ENCODE assay signal across 11 mouse cellular contexts in the genomic region with DNA sequence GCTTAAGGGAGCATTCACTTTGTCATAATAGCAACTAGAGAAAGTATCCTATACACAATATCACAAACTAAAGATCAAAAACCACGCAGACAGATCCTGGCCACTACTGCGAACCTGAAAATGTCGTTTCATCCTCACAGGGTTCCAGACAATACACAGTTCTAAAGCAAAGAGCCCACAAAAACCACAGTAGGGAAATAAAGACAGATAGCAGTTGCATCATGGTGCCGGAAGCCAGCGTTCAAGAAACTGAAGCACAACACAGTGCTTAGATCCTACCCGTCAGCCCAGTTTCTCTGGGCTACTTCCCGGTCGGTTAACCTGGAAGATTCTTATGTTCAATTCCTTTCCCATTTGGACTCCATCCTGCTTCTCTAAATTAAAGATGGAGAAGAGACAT.
DNase-seq lines count a peak whose midpoint lies in the region; ATAC-seq and TF ChIP-seq lines count a peak whose summit lies in the region.
"Had no signal": no experiment of that assay in that cellular context is flagged by ENCODE, and none has a peak within 500 bp of the region (broad histone marks: within the 10 kb centered on the region; RNA-seq: fewer than 3 reads in every experiment).

No protein-coding gene starts in this region.

- no peaks in the 10 kb centered on the region for H3K27me3 ChIP-seq in CH12.LX (replicated peaks)
- H3K27me3 ChIP-seq in megakaryocyte, embryonic 14.5 days (replicated peaks), result peaks cover 14% of the 10 kb centered on the region
- no peaks in the 10 kb centered on the region for H3K27me3 ChIP-seq in heart, embryonic 10.5 days (ENCODE audit: insufficient read depth, poor library complexity, severe bottlenecking)
- no peaks in the 10 kb centered on the region for H3K27me3 ChIP-seq in kidney, adult 2 months (replicated peaks; ENCODE audit: control insufficient read depth, insufficient read depth, low read length)

- no peaks in the 10 kb centered on the region for H3K9me3 ChIP-seq in CH12.LX (replicated peaks; ENCODE audit: low read length)
- H3K9me3 ChIP-seq in megakaryocyte, embryonic 14.5 days, result no peaks in the 10 kb centered on the region
- no peaks in the 10 kb centered on the region for H3K9me3 ChIP-seq in heart, embryonic 10.5 days
- H3K9me3 ChIP-seq: midbrain, embryonic 10.5 days had no signal

- H3K9ac ChIP-seq in CH12.LX (ENCODE audit: insufficient read depth, low read depth), result no peak overlapping the region

- peak; percentile 37 for DNase-seq in CH12.LX (ENCODE audit: extremely low read depth)
- peak; percentile 42 for DNase-seq in thymus, postnatal 25 days
- DNase-seq in heart, embryonic 10.5 days (ENCODE audit: low spot score), result no peak
- DNase-seq in cerebellum, adult 9-11 months, result no peak
- no peak for DNase-seq in kidney, adult 2 months
- DNase-seq: heart, adult 2 months; layer of hippocampus, postnatal 36 days had no signal

- H3K36me3 ChIP-seq in CH12.LX (replicated peaks in 1 of 2; ENCODE audit: control insufficient read depth in 1 of 2, insufficient read depth in 1 of 2, low read length in 1 of 2), result no peaks in the 10 kb centered on the region
- H3K36me3 ChIP-seq in megakaryocyte, embryonic 14.5 days (replicated peaks; ENCODE audit: low read length), result no peaks in the 10 kb centered on the region
- no peaks in the 10 kb centered on the region for H3K36me3 ChIP-seq in heart, embryonic 10.5 days
- H3K36me3 ChIP-seq in kidney, adult 2 months (ENCODE audit: control insufficient read depth, insufficient read depth, low read length), result no peaks in the 10 kb centered on the region
- H3K36me3 ChIP-seq: midbrain, embryonic 10.5 days had no signal

- H3K4me2 ChIP-seq in CH12.LX (ENCODE audit: insufficient read depth, low read depth, poor library complexity, severe bottlenecking), result peak overlapping the region; percentile 4

- H3K27ac ChIP-seq in CH12.LX (ENCODE audit: insufficient read depth, low read depth), result no peak overlapping the region
- no peak overlapping the region for H3K27ac ChIP-seq in heart, embryonic 10.5 days
- no peak overlapping the region for H3K27ac ChIP-seq in kidney, adult 2 months (ENCODE audit: insufficient read depth, low read depth, low read length)
- H3K27ac ChIP-seq: heart, adult 2 months; midbrain, embryonic 10.5 days had no signal

- peak; percentile 90 for ATAC-seq in granulocyte monocyte progenitor cell, adult 5-6 weeks (replicated peaks; ENCODE audit: poor library complexity, severe bottlenecking)

- H3K79me2 ChIP-seq in CH12.LX (replicated peaks; ENCODE audit: control insufficient read depth, extremely low read depth, insufficient read depth, poor library complexity, severe bottlenecking), result no peaks in the 10 kb centered on the region

- no peak for TF ChIP-seq POLR2A in CH12.LX (IDR thresholded peaks at IDR 0.05; ENCODE audit: low read depth, low read length)
- TF ChIP-seq POLR2A in kidney, adult 2 months (IDR thresholded peaks at IDR 0.05; ENCODE audit: low read depth, low read length), result no peak

- TF ChIP-seq EP300 in CH12.LX (IDR thresholded peaks at IDR 0.05; ENCODE audit: low read length), result no peak

- no peak overlapping the region for H3K4me3 ChIP-seq in CH12.LX (replicated peaks in 1 of 3; ENCODE audit: low read depth in 2 of 3, low read length in 2 of 3, poor library complexity in 1 of 3)
- peak overlapping the region; percentile 74 for H3K4me3 ChIP-seq in megakaryocyte, embryonic 14.5 days (replicated peaks)
- no peak overlapping the region for H3K4me3 ChIP-seq in heart, embryonic 10.5 days
- no peak overlapping the region for H3K4me3 ChIP-seq in kidney, adult 2 months (ENCODE audit: insufficient read depth, low read depth, low read length)
- H3K4me3 ChIP-seq: erythroblast, embryonic 14.5 days; heart, adult 2 months; midbrain, embryonic 10.5 days had no signal

- no peak for TF ChIP-seq RAD21 in CH12.LX (IDR thresholded peaks at IDR 0.05; ENCODE audit: low read depth, low read length)

- dilution Hi-C loops in CH12.LX (cut with MboI; ENCODE audit: extremely low pct_ligation_motif_present, extremely low pct_unique_long_range_greater_than_20kb, low sequenced_read_pairs), result no loop called here

- in situ Hi-C loops in CH12.LX (cut with MboI; ENCODE audit: low pct_ligation_motif_present, low pct_unique_long_range_greater_than_20kb, low sequenced_read_pairs), result no loop called here

- peaks cover 3 to 14% of the 10 kb centered on the region in 2 experiments; a peak in 1 of 4 replicates for H3K4me1 ChIP-seq in CH12.LX (ENCODE audit: control insufficient read depth in 1 of 2, insufficient read depth in 2 of 2)
- peaks cover 44% of the 10 kb centered on the region for H3K4me1 ChIP-seq in megakaryocyte, embryonic 14.5 days
- no peaks in the 10 kb centered on the region for H3K4me1 ChIP-seq in heart, embryonic 10.5 days
- no peaks in the 10 kb centered on the region for H3K4me1 ChIP-seq in kidney, adult 2 months (ENCODE audit: control insufficient read depth, insufficient read depth, low read length)
- H3K4me1 ChIP-seq: midbrain, embryonic 10.5 days had no signal

- 83% methylated on average over 8 of the region's 8 CpGs for WGBS in heart, embryonic 10.5 days
- WGBS in kidney, adult 2 months, result 91% methylated on average over 8 of the region's 8 CpGs

- no peak for TF ChIP-seq CTCF in CH12.LX (conservative IDR thresholded peaks at IDR 0.05 in 1 of 2, IDR thresholded peaks at IDR 0.05 in 1 of 2; ENCODE audit: low read depth in 2 of 2, low read length in 2 of 2)
- no peak for TF ChIP-seq CTCF in kidney, adult 2 months (conservative IDR thresholded peaks at IDR 0.05; ENCODE audit: insufficient read depth, insufficient read length, low read depth, low read length)

TF ChIP-seq in CH12.LX, 34 proteins besides CTCF, POLR2A, EP300 and RAD21:
- TF ChIP-seq ETS1 (conservative IDR thresholded peaks at IDR 0.05; ENCODE audit: low read depth, low read length) (no peak), MAX (IDR thresholded peaks at IDR 0.05; ENCODE audit: low read length) (no peak), ELF1 (IDR thresholded peaks at IDR 0.05; ENCODE audit: low read depth, low read length) (peak; percentile 52)

Comparison
In these comparisons a context has a peak if more than half of its experiments do, and no peak if none do; other contexts are left out.
1. DNase-seq: peak in CH12.LX (single experiment) and thymus, postnatal 25 days (single experiment); none in heart, embryonic 10.5 days (single experiment), cerebellum, adult 9-11 months (single experiment) and kidney, adult 2 months (single experiment).